Mouse (Mus musculus): ENCODE measurements at regions not wholly inside any gene's neighbourhood (a gene's known extent, or its start where the extent isn't known, plus 50 kb on each side); places are given as distances from the start of the nearest gene placed in this dataset.
A peak's percentile ranks its signal among the peaks of the same experiment; 100 is the strongest.

- Histone ChIP-seq H3K27ac (ENCODE audit: low read depth) (no peak overlapping the region), H3K4me3 (ENCODE audit: low read depth, low read length) (no peak overlapping the region), H3K9me3 (ENCODE audit: low read depth, low read length) (no peaks in the 10 kb centered on the region), H3K27me3 (ENCODE audit: insufficient read depth, low read length) (no peaks in the 10 kb centered on the region), H3K9ac (no peak overlapping the region), H3K4me1 (ENCODE audit: insufficient read depth) (no peaks in the 10 kb centered on the region), H3K4me2 (no peak overlapping the region), H3K36me3 (ENCODE audit: insufficient read depth) (no peaks in the 10 kb centered on the region)
- no peak for ATAC-seq (ENCODE audit: insufficient read depth)
- TF ChIP-seq CTCF (IDR thresholded peaks at IDR 0.05; ENCODE audit: low read depth): no peak
- DNase-seq: no peak
- 23% methylated on average over 2 of the region's 2 CpGs for WGBS
These were observed 118.6 kb downstream of the Sem1 start for GRCm38 (mm10) chr6:6459918-6460239.

GRCm38 (mm10) chr6:6459006-6459917 lies 119.2 kb downstream of the Sem1 start:
- no peaks in the 10 kb centered on the region for H3K9me3 ChIP-seq (ENCODE audit: low read depth, low read length)
- DNase-seq (no peak), ATAC-seq (ENCODE audit: insufficient read depth) (no peak)
- no peak overlapping the region for H3K27ac ChIP-seq (ENCODE audit: low read depth)
- H3K4me1 ChIP-seq (ENCODE audit: insufficient read depth): no peaks in the 10 kb centered on the region
- no peaks in the 10 kb centered on the region for H3K36me3 ChIP-seq (ENCODE audit: insufficient read depth)
- no peak overlapping the region for H3K4me2 ChIP-seq
- H3K9ac ChIP-seq: no peak overlapping the region
- no peak overlapping the region for H3K4me3 ChIP-seq (ENCODE audit: low read depth, low read length)
- 22% methylated on average over 14 of the region's 14 CpGs for WGBS
- H3K27me3 ChIP-seq (ENCODE audit: insufficient read depth, low read length): no peaks in the 10 kb centered on the region
- TF ChIP-seq CTCF (IDR thresholded peaks at IDR 0.05; ENCODE audit: low read depth): no peak

GRCm38 (mm10) chr6:6457726-6458125 lies 120.7 kb downstream of the Sem1 start:
- Histone ChIP-seq H3K9ac (no peak overlapping the region), H3K4me2 (no peak overlapping the region), H3K27me3 (ENCODE audit: insufficient read depth, low read length) (no peaks in the 10 kb centered on the region), H3K9me3 (ENCODE audit: low read depth, low read length) (no peaks in the 10 kb centered on the region), H3K4me1 (ENCODE audit: insufficient read depth) (no peaks in the 10 kb centered on the region), H3K27ac (ENCODE audit: low read depth) (no peak overlapping the region), H3K4me3 (ENCODE audit: low read depth, low read length) (no peak overlapping the region), H3K36me3 (ENCODE audit: insufficient read depth) (no peaks in the 10 kb centered on the region)
- no peak for TF ChIP-seq CTCF (IDR thresholded peaks at IDR 0.05; ENCODE audit: low read depth)
- no peak for DNase-seq
- ATAC-seq (ENCODE audit: insufficient read depth): no peak
- 64% methylated on average over 4 of the region's 4 CpGs for WGBS

GRCm38 (mm10) chr6:6457001-6457400 lies 121.5 kb downstream of the Sem1 start:
- Histone ChIP-seq H3K27me3 (ENCODE audit: insufficient read depth, low read length) (no peaks in the 10 kb centered on the region), H3K9ac (no peak overlapping the region), H3K36me3 (ENCODE audit: insufficient read depth) (no peaks in the 10 kb centered on the region), H3K27ac (ENCODE audit: low read depth) (no peak overlapping the region), H3K4me1 (ENCODE audit: insufficient read depth) (no peaks in the 10 kb centered on the region), H3K4me2 (no peak overlapping the region), H3K9me3 (ENCODE audit: low read depth, low read length) (no peaks in the 10 kb centered on the region), H3K4me3 (ENCODE audit: low read depth, low read length) (no peak overlapping the region)
- 57% methylated on average over 5 of the region's 5 CpGs for WGBS
- no peak for TF ChIP-seq CTCF (IDR thresholded peaks at IDR 0.05; ENCODE audit: low read depth)
- DNase-seq (no peak), ATAC-seq (ENCODE audit: insufficient read depth) (no peak)

DNA sequence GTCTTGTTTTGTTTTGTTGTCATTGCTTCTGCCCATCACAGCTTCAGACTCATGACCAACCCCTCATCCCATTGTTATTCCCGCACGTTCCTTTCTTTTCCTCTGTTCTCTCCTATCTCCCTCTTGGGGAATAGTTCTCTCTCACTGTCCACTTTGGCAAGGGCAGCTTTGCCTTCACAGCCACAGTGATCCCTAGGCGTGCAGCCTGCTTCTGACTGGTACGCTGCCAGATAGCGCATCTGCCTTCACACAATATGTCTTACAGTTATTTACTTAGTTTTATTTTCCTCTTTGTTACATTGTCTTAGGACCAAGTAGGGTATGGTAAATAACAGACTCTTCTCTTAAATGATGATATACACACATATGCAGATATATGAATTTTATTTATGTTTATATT lies 122.9 kb downstream of the Sem1 start:
- Histone ChIP-seq H3K4me3 (ENCODE audit: low read depth, low read length) (no peak overlapping the region), H3K9me3 (ENCODE audit: low read depth, low read length) (no peaks in the 10 kb centered on the region), H3K27me3 (ENCODE audit: insufficient read depth, low read length) (no peaks in the 10 kb centered on the region), H3K9ac (no peak overlapping the region), H3K27ac (ENCODE audit: low read depth) (no peak overlapping the region), H3K36me3 (ENCODE audit: insufficient read depth) (no peaks in the 10 kb centered on the region), H3K4me2 (no peak overlapping the region), H3K4me1 (ENCODE audit: insufficient read depth) (no peaks in the 10 kb centered on the region)
- ATAC-seq (ENCODE audit: insufficient read depth) (no peak), DNase-seq (peak; percentile 7)
- no peak for TF ChIP-seq CTCF (IDR thresholded peaks at IDR 0.05; ENCODE audit: low read depth)
- whole genome bisulfite sequencing: 69% methylated on average over 5 of the region's 5 CpGs

GRCm38 (mm10) chr6:6454396-6454795 lies 124.1 kb downstream of the Sem1 start:
- Histone ChIP-seq H3K27me3 (ENCODE audit: insufficient read depth, low read length) (no peaks in the 10 kb centered on the region), H3K9me3 (ENCODE audit: low read depth, low read length) (no peaks in the 10 kb centered on the region), H3K9ac (no peak overlapping the region), H3K4me2 (no peak overlapping the region), H3K4me3 (ENCODE audit: low read depth, low read length) (no peak overlapping the region), H3K4me1 (ENCODE audit: insufficient read depth) (no peaks in the 10 kb centered on the region), H3K36me3 (ENCODE audit: insufficient read depth) (no peaks in the 10 kb centered on the region), H3K27ac (ENCODE audit: low read depth) (no peak overlapping the region)
- TF ChIP-seq CTCF (IDR thresholded peaks at IDR 0.05; ENCODE audit: low read depth): no peak
- ATAC-seq (ENCODE audit: insufficient read depth): no peak
- 81% methylated on average over 2 of the region's 2 CpGs for WGBS
- DNase-seq: no peak

DNA sequence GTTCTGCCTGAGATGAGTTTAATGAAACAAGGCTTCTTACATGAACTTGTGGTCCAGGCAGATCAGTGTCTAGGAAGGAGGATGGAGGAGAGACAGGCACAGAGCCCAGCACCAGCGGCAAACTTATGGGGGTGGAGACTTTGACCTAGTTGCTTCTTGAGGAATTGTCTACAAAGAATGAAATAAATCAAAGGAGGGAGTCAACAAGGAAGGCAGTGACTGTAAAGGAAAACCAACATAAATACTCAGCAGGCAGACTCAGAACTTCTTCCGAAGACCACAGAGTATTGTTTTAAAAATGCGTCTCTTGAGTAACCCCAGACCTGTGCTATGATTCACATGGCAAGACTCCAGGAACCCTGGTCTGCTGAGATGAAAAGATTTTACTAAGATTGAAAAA lies 143.6 kb downstream of the Sem1 start:
- H3K4me1 ChIP-seq (ENCODE audit: insufficient read depth): no peaks in the 10 kb centered on the region
- no peaks in the 10 kb centered on the region for H3K9me3 ChIP-seq (ENCODE audit: low read depth, low read length)
- 42% methylated on average over 3 of the region's 3 CpGs for WGBS
- TF ChIP-seq CTCF (IDR thresholded peaks at IDR 0.05; ENCODE audit: low read depth): no peak
- H3K4me2 ChIP-seq: no peak overlapping the region
- H3K27me3 ChIP-seq (ENCODE audit: insufficient read depth, low read length): no peaks in the 10 kb centered on the region
- H3K27ac ChIP-seq (ENCODE audit: low read depth): no peak overlapping the region
- no peaks in the 10 kb centered on the region for H3K36me3 ChIP-seq (ENCODE audit: insufficient read depth)
- H3K4me3 ChIP-seq (ENCODE audit: low read depth, low read length): no peak overlapping the region
- no peak overlapping the region for H3K9ac ChIP-seq
- DNase-seq: no peak
- ATAC-seq (ENCODE audit: insufficient read depth): no peak
